Comparison of ENCODE assay signal across 19 mouse cellular contexts in the genomic region with DNA sequence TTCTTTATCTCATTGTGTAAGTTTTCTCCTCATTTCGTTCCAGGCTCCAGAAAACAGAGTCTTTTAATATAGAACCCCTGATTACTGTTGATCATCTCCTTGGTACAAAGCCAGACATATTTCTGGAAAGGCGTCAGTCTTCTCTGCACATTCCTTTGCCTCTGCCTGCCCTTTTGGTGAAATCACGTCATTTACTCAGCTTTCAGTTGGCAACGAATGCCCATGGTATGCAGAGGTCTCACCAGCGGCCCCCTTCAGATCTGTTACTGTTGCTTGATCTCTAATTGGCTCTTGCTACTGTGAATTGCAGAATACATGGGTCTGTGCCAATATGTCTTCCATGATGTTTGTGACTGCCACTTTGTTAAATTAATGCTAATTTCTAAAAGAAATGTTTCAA.
DNase-seq lines count a peak whose midpoint lies in the region; ATAC-seq and TF ChIP-seq lines count a peak whose summit lies in the region.
"Had no signal": no experiment of that assay in that cellular context is flagged by ENCODE, and none has a peak within 500 bp of the region (broad histone marks: within the 10 kb centered on the region; RNA-seq: fewer than 3 reads in every experiment).

No protein-coding gene starts in this region.

- TF ChIP-seq EP300 in lung, postnatal 0 days (IDR thresholded peaks at IDR 0.05): no peak

- ATAC-seq in forebrain, embryonic 15.5 days (replicated peaks): peak; percentile 77
- no peak for ATAC-seq in forebrain, embryonic 11.5 days (replicated peaks; ENCODE audit: low FRiP score)
- ATAC-seq in lung, postnatal 0 days: no peak
- ATAC-seq: intestine, embryonic 15.5 days had no signal

- H3K4me1 ChIP-seq in forebrain, embryonic 15.5 days: peaks cover 4% of the 10 kb centered on the region; the same call in 1 of the 2 replicates
- H3K4me1 ChIP-seq in forebrain, embryonic 11.5 days (replicated peaks; ENCODE audit: control insufficient read depth, insufficient read depth, low read length): no peaks in the 10 kb centered on the region
- no peaks in the 10 kb centered on the region for H3K4me1 ChIP-seq in lung, postnatal 0 days (ENCODE audit: insufficient read depth, low read depth, low read length)
- H3K4me1 ChIP-seq: embryonic facial prominence, embryonic 15.5 days; heart, embryonic 12.5 days had no signal

- H3K27me3 ChIP-seq in forebrain, embryonic 15.5 days: no peaks in the 10 kb centered on the region
- H3K27me3 ChIP-seq in forebrain, embryonic 11.5 days (ENCODE audit: control insufficient read depth, insufficient read depth, low read length): no peaks in the 10 kb centered on the region
- no peaks in the 10 kb centered on the region for H3K27me3 ChIP-seq in lung, postnatal 0 days (replicated peaks; ENCODE audit: insufficient read depth, low read length)
- H3K27me3 ChIP-seq: embryonic facial prominence, embryonic 15.5 days; heart, embryonic 12.5 days; intestine, embryonic 15.5 days had no signal

- no peak overlapping the region for H3K4me3 ChIP-seq in forebrain, embryonic 15.5 days
- no peak overlapping the region for H3K4me3 ChIP-seq in forebrain, embryonic 11.5 days (ENCODE audit: low read depth, low read length)
- no peak overlapping the region for H3K4me3 ChIP-seq in lung, postnatal 0 days (ENCODE audit: low read depth, low read length)
- H3K4me3 ChIP-seq: embryonic facial prominence, embryonic 15.5 days; erythroblast, embryonic 14.5 days; gastrocnemius, adult 2 months; heart, embryonic 12.5 days; hindbrain, embryonic 10.5 days; intestine, embryonic 15.5 days had no signal

- DNase-seq in forebrain, embryonic 11.5 days (ENCODE audit: low spot score): no peak
- DNase-seq in lung, postnatal 0 days (ENCODE audit: low spot score): peak; percentile 19
- DNase-seq in lung, postnatal 36 days: no peak
- peak; percentile 72 for DNase-seq in brain, embryonic 14.5 days (ENCODE audit: low read depth)
- DNase-seq in ovary, postnatal 10 days (ENCODE audit: low spot score): no peak
- DNase-seq in adrenal gland, adult (ENCODE audit: inconsistent age in 2 of 2, low spot score in 1 of 2): no peak
- DNase-seq: adrenal gland, postnatal 14 days; cerebellum, adult 18-20 months; cerebellum, adult 9-11 months; cerebellum, postnatal 36 days; gastrocnemius, adult 2 months; gastrocnemius, postnatal 25 days had no signal

- 40% methylated on average over 5 of the region's 5 CpGs for WGBS in forebrain, embryonic 15.5 days
- WGBS in forebrain, embryonic 11.5 days: 86% methylated on average over 5 of the region's 5 CpGs
- 42% methylated on average over 5 of the region's 5 CpGs for WGBS in lung, postnatal 0 days

- no peaks in the 10 kb centered on the region for H3K36me3 ChIP-seq in forebrain, embryonic 15.5 days
- H3K36me3 ChIP-seq in forebrain, embryonic 11.5 days (ENCODE audit: control insufficient read depth, insufficient read depth, low read length): no peaks in the 10 kb centered on the region
- no peaks in the 10 kb centered on the region for H3K36me3 ChIP-seq in lung, postnatal 0 days (ENCODE audit: insufficient read depth, low read length)
- H3K36me3 ChIP-seq: embryonic facial prominence, embryonic 15.5 days; heart, embryonic 12.5 days; hindbrain, embryonic 10.5 days; intestine, embryonic 15.5 days had no signal

- no peak for TF ChIP-seq CTCF in lung, postnatal 0 days (IDR thresholded peaks at IDR 0.05)
- no peak for TF ChIP-seq CTCF in brain, embryonic 14.5 days (IDR thresholded peaks at IDR 0.05; ENCODE audit: borderline replicate concordance, extremely low read depth, insufficient read depth, insufficient read length)

- H3K9ac ChIP-seq in forebrain, embryonic 15.5 days (replicated peaks): no peak overlapping the region
- H3K9ac ChIP-seq in forebrain, embryonic 11.5 days (ENCODE audit: low read length): no peak overlapping the region
- H3K9ac ChIP-seq in lung, postnatal 0 days (replicated peaks; ENCODE audit: low read depth): no peak overlapping the region
- H3K9ac ChIP-seq: embryonic facial prominence, embryonic 15.5 days; heart, embryonic 12.5 days; hindbrain, embryonic 14.5 days; intestine, embryonic 15.5 days had no signal

- H3K4me2 ChIP-seq in forebrain, embryonic 15.5 days (replicated peaks): no peak overlapping the region
- no peak overlapping the region for H3K4me2 ChIP-seq in forebrain, embryonic 11.5 days (ENCODE audit: low read depth, low read length, severe bottlenecking)
- H3K4me2 ChIP-seq in lung, postnatal 0 days (replicated peaks; ENCODE audit: low read depth, low read length): no peak overlapping the region
- H3K4me2 ChIP-seq: embryonic facial prominence, embryonic 15.5 days; heart, embryonic 12.5 days; hindbrain, embryonic 14.5 days; intestine, embryonic 15.5 days had no signal

- H3K9me3 ChIP-seq in forebrain, embryonic 15.5 days: no peaks in the 10 kb centered on the region
- no peaks in the 10 kb centered on the region for H3K9me3 ChIP-seq in forebrain, embryonic 11.5 days (ENCODE audit: control insufficient read depth, low read length)
- H3K9me3 ChIP-seq in lung, postnatal 0 days (ENCODE audit: low read length): no peaks in the 10 kb centered on the region
- H3K9me3 ChIP-seq: embryonic facial prominence, embryonic 15.5 days; heart, embryonic 12.5 days; hindbrain, embryonic 10.5 days; intestine, embryonic 15.5 days had no signal

- TF ChIP-seq POLR2A in brain, embryonic 14.5 days (IDR thresholded peaks at IDR 0.05; ENCODE audit: borderline replicate concordance, extremely low read depth, insufficient read depth, insufficient read length, poor library complexity, severe bottlenecking): no peak

- no peak overlapping the region for H3K27ac ChIP-seq in forebrain, embryonic 15.5 days (replicated peaks)
- H3K27ac ChIP-seq in forebrain, embryonic 11.5 days (ENCODE audit: low read depth, low read length): no peak overlapping the region
- H3K27ac ChIP-seq in lung, postnatal 0 days (ENCODE audit: low read length): no peak overlapping the region
- H3K27ac ChIP-seq: embryonic facial prominence, embryonic 15.5 days; gastrocnemius, adult 2 months; hindbrain, embryonic 10.5 days; hindbrain, embryonic 14.5 days; intestine, embryonic 15.5 days had no signal

Comparison
In these comparisons a context has a peak if more than half of its experiments do, and no peak if none do; other contexts are left out.
1. DNase-seq: peak in lung, postnatal 0 days (single experiment) and brain, embryonic 14.5 days (single experiment); none in forebrain, embryonic 11.5 days (single experiment), lung, postnatal 36 days (single experiment), ovary, postnatal 10 days (single experiment) and adrenal gland, adult (0 of 2).